Mouse (Mus musculus): ENCODE measurements around the gene Btg4. TPM values are rescaled to one million over a fixed set of nuclear protein-coding genes. Genes with fewer than 3 reads are reported as not detected.

Btg4 gene
- total and polyA plus RNA-seq, 3 experiments: not detected

DNA sequence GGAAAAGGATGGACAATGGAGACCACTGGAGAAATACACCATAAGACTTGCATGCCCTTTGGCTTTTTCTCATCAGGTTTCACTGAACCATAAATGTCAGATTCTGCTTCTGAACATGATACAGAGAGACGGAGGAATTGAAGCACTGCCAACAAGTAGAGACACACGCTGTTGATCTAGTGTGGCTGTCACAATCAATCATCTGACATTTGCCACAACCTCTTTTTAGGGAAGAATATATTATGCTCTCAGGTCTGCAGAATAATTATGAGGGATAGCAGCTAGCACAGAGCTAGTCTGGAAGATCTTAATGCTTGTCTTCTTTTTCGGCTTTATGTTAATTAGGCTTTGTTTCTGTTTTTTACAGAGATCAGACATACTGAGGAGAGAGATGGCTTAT, 7.5 kb downstream of the Btg4 start:
- H3K4me3 ChIP-seq (replicated peaks in 1 of 3; ENCODE audit: low read depth in 2 of 3, low read length in 2 of 3, poor library complexity in 1 of 3): no peak overlapping the region
- no peak overlapping the region for H3K4me2 ChIP-seq (ENCODE audit: insufficient read depth, low read depth, poor library complexity, severe bottlenecking)
- dilution Hi-C loops (cut with MboI; ENCODE audit: extremely low pct_ligation_motif_present, extremely low pct_unique_long_range_greater_than_20kb, low sequenced_read_pairs): no loop called here
- H3K79me2 ChIP-seq (replicated peaks; ENCODE audit: control insufficient read depth, extremely low read depth, insufficient read depth, poor library complexity, severe bottlenecking): no peaks in the 10 kb centered on the region
- in situ Hi-C loops (cut with MboI; ENCODE audit: low pct_ligation_motif_present, low pct_unique_long_range_greater_than_20kb, low sequenced_read_pairs): no loop called here
- H3K27me3 ChIP-seq (replicated peaks): peaks cover 2% of the 10 kb centered on the region
- H3K4me1 ChIP-seq (ENCODE audit: control insufficient read depth in 1 of 2, insufficient read depth in 2 of 2): peaks cover 0 to 3% of the 10 kb centered on the region in 2 experiments; a peak in 2 of 4 replicates
- DNase-seq (ENCODE audit: extremely low read depth): no peak
- no peaks in the 10 kb centered on the region for H3K9me3 ChIP-seq (replicated peaks; ENCODE audit: low read length)
- H3K27ac ChIP-seq (ENCODE audit: insufficient read depth, low read depth): no peak overlapping the region
- H3K9ac ChIP-seq (ENCODE audit: insufficient read depth, low read depth): no peak overlapping the region
- TF ChIP-seq ZMIZ1 (IDR thresholded peaks at IDR 0.05; ENCODE audit: low read depth, low read length): no peak
- H3K36me3 ChIP-seq (replicated peaks in 1 of 2; ENCODE audit: control insufficient read depth in 1 of 2, insufficient read depth in 1 of 2, low read length in 1 of 2): no peaks in the 10 kb centered on the region

- dilution Hi-C loops (cut with MboI; ENCODE audit: extremely low pct_ligation_motif_present, extremely low pct_unique_long_range_greater_than_20kb, low sequenced_read_pairs): no loop called here
- no peak for TF ChIP-seq RCOR1 (conservative IDR thresholded peaks at IDR 0.05; ENCODE audit: low read depth, low read length)
- no peak for TF ChIP-seq JUND (conservative IDR thresholded peaks at IDR 0.05; ENCODE audit: low read depth, low read length)
- TF ChIP-seq SMC3 (IDR thresholded peaks at IDR 0.05; ENCODE audit: low read depth, low read length): no peak
- TF ChIP-seq ETS1 (conservative IDR thresholded peaks at IDR 0.05; ENCODE audit: low read depth, low read length): no peak
- no peak for TF ChIP-seq CHD2 (IDR thresholded peaks at IDR 0.05; ENCODE audit: low read length)
- TF ChIP-seq MAZ (IDR thresholded peaks at IDR 0.05; ENCODE audit: low read depth, low read length): no peak
- TF ChIP-seq MXI1 (IDR thresholded peaks at IDR 0.05; ENCODE audit: low read depth, low read length): no peak
- no peak for TF ChIP-seq USF1 (IDR thresholded peaks at IDR 0.05; ENCODE audit: low read depth, low read length)
- no peak for TF ChIP-seq MAFK (IDR thresholded peaks at IDR 0.05; ENCODE audit: insufficient replicate concordance, low read length)
- no peak for TF ChIP-seq NELFE (IDR thresholded peaks at IDR 0.05; ENCODE audit: low read depth, low read length)
- no peak for TF ChIP-seq MEF2A (IDR thresholded peaks at IDR 0.05; ENCODE audit: borderline replicate concordance, low read depth, low read length)
Measured at GRCm38 (mm10) chr9:51070801-51071200, 10.1 kb downstream of the Btg4 start.

DNA sequence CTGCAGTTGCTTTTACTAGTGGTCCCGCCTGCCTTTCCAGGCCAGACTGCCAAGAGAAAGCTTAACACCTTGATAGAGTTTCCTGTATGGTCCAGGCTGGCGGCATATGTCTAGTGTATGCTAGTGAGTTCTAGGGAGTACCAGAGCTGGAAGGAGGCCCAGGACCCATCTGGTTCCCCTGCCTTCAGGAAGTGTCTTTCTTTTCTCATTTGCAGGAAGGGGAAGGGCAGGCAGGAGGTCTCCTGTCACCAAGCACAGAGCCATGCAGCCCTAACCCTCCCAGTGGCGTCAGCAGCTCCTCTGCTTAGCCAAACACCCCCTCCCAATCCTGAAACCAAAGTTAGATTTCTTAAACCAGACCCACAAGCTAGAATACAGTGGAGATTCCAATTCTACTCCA, 15.1 kb downstream of the Btg4 start:
- Histone ChIP-seq H3K27me3 (replicated peaks) (peaks cover under 1% of the 10 kb centered on the region), H3K9ac (ENCODE audit: insufficient read depth, low read depth) (no peak overlapping the region), H3K9me3 (replicated peaks; ENCODE audit: low read length) (no peaks in the 10 kb centered on the region), H3K36me3 (replicated peaks in 1 of 2; ENCODE audit: control insufficient read depth in 1 of 2, insufficient read depth in 1 of 2, low read length in 1 of 2) (no peaks in the 10 kb centered on the region), H3K27ac (ENCODE audit: insufficient read depth, low read depth) (no peak overlapping the region), H3K4me3 (replicated peaks in 1 of 3; ENCODE audit: low read depth in 2 of 3, low read length in 2 of 3, poor library complexity in 1 of 3) (no peak overlapping the region), H3K4me1 (ENCODE audit: control insufficient read depth in 1 of 2, insufficient read depth in 2 of 2) (no peaks in the 10 kb centered on the region), H3K79me2 (replicated peaks; ENCODE audit: control insufficient read depth, extremely low read depth, insufficient read depth, poor library complexity, severe bottlenecking) (no peaks in the 10 kb centered on the region), H3K4me2 (ENCODE audit: insufficient read depth, low read depth, poor library complexity, severe bottlenecking) (no peak overlapping the region)
- in situ Hi-C loops (cut with MboI; ENCODE audit: low pct_ligation_motif_present, low pct_unique_long_range_greater_than_20kb, low sequenced_read_pairs) (no loop called here), dilution Hi-C loops (cut with MboI; ENCODE audit: extremely low pct_ligation_motif_present, extremely low pct_unique_long_range_greater_than_20kb, low sequenced_read_pairs) (no loop called here)
- DNase-seq (ENCODE audit: extremely low read depth): no peak
- TF ChIP-seq RCOR1 (conservative IDR thresholded peaks at IDR 0.05; ENCODE audit: low read depth, low read length) (no peak), JUND (conservative IDR thresholded peaks at IDR 0.05; ENCODE audit: low read depth, low read length) (no peak), ZC3H11A (IDR thresholded peaks at IDR 0.05; ENCODE audit: low read depth, low read length) (no peak), ELF1 (IDR thresholded peaks at IDR 0.05; ENCODE audit: low read depth, low read length) (no peak), HCFC1 (IDR thresholded peaks at IDR 0.05; ENCODE audit: low read depth, low read length) (no peak), MAZ (IDR thresholded peaks at IDR 0.05; ENCODE audit: low read depth, low read length) (no peak), MYC (IDR thresholded peaks at IDR 0.05; ENCODE audit: low read depth, low read length) (no peak), CHD1 (IDR thresholded peaks at IDR 0.05; ENCODE audit: low read depth, low read length) (no peak), BHLHE40 (IDR thresholded peaks at IDR 0.05; ENCODE audit: low read depth, low read length) (no peak), USF2 (conservative IDR thresholded peaks at IDR 0.05; ENCODE audit: low read depth, low read length) (no peak)

More at GRCm38 (mm10) chr9:51070801-51071200, 10.1 kb downstream of the Btg4 start:
- Histone ChIP-seq H3K9me3 (replicated peaks; ENCODE audit: low read length) (no peaks in the 10 kb centered on the region), H3K27me3 (replicated peaks) (peaks cover 2% of the 10 kb centered on the region), H3K4me1 (ENCODE audit: control insufficient read depth in 1 of 2, insufficient read depth in 2 of 2) (peaks cover 0 to 3% of the 10 kb centered on the region in 2 experiments; a peak in 2 of 4 replicates), H3K79me2 (replicated peaks; ENCODE audit: control insufficient read depth, extremely low read depth, insufficient read depth, poor library complexity, severe bottlenecking) (no peaks in the 10 kb centered on the region), H3K9ac (ENCODE audit: insufficient read depth, low read depth) (no peak overlapping the region), H3K27ac (ENCODE audit: insufficient read depth, low read depth) (no peak overlapping the region), H3K4me2 (ENCODE audit: insufficient read depth, low read depth, poor library complexity, severe bottlenecking) (no peak overlapping the region), H3K4me3 (replicated peaks in 1 of 3; ENCODE audit: low read depth in 2 of 3, low read length in 2 of 3, poor library complexity in 1 of 3) (no peak overlapping the region), H3K36me3 (replicated peaks in 1 of 2; ENCODE audit: control insufficient read depth in 1 of 2, insufficient read depth in 1 of 2, low read length in 1 of 2) (no peaks in the 10 kb centered on the region)
- no peak for DNase-seq (ENCODE audit: extremely low read depth)
- in situ Hi-C loops (cut with MboI; ENCODE audit: low pct_ligation_motif_present, low pct_unique_long_range_greater_than_20kb, low sequenced_read_pairs): no loop called here

Data from CH12.LX (cell line).